Comparison of ENCODE assay signal across 22 mouse cellular contexts in the genomic region with DNA sequence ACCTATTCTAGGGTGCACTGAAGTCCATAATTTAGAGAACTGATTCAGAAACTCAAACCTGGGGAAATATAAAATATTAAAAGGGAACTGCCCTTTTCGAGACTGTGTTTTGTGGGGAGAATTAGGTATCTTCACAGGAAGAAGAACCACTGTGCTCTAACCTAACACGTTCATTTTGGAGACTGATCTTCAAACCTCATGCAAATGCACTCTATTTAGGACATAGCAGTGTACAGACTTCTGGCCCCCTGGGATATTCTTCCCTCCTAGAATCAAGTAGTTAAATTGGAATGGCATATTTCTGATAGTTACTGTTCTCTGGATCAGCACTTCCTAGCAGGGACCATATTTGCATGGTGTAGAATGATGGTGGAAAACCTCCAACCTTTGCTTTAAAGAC.
DNase-seq lines count a peak whose midpoint lies in the region; ATAC-seq and TF ChIP-seq lines count a peak whose summit lies in the region.
"Had no signal": no experiment of that assay in that cellular context is flagged by ENCODE, and none has a peak within 500 bp of the region (broad histone marks: within the 10 kb centered on the region; RNA-seq: fewer than 3 reads in every experiment).

No protein-coding gene starts in this region.

- H3K9ac ChIP-seq in hindbrain, postnatal 0 days (replicated peaks; ENCODE audit: low read length) = no peak overlapping the region
- H3K9ac ChIP-seq: embryonic facial prominence, embryonic 12.5 days; forebrain, embryonic 13.5 days; forebrain, embryonic 15.5 days; forebrain, postnatal 0 days had no signal

- no peaks in the 10 kb centered on the region for H3K27me3 ChIP-seq in splenic B cell, adult 2 months (ENCODE audit: control insufficient read depth, insufficient read depth, low read length, poor library complexity, severe bottlenecking)
- H3K27me3 ChIP-seq in hindbrain, postnatal 0 days (ENCODE audit: insufficient read depth, low read length) = no peaks in the 10 kb centered on the region
- H3K27me3 ChIP-seq: embryonic facial prominence, embryonic 12.5 days; forebrain, embryonic 13.5 days; forebrain, embryonic 15.5 days had no signal

- no peaks in the 10 kb centered on the region for H3K9me3 ChIP-seq in hindbrain, postnatal 0 days (ENCODE audit: low read length)
- H3K9me3 ChIP-seq: embryonic facial prominence, embryonic 10.5 days; embryonic facial prominence, embryonic 12.5 days; forebrain, embryonic 13.5 days; forebrain, embryonic 15.5 days; G1E had no signal

- H3K27ac ChIP-seq in hindbrain, postnatal 0 days = no peak overlapping the region
- H3K27ac ChIP-seq: embryonic facial prominence, embryonic 10.5 days; embryonic facial prominence, embryonic 12.5 days; forebrain, embryonic 13.5 days; forebrain, embryonic 15.5 days had no signal

- H3K4me1 ChIP-seq in hindbrain, postnatal 0 days (ENCODE audit: insufficient read depth, low read length) = no peaks in the 10 kb centered on the region
- H3K4me1 ChIP-seq: embryonic facial prominence, embryonic 10.5 days; embryonic facial prominence, embryonic 12.5 days; forebrain, embryonic 13.5 days; forebrain, embryonic 15.5 days had no signal

- H3K4me2 ChIP-seq in hindbrain, postnatal 0 days (ENCODE audit: low read depth, low read length) = no peak overlapping the region
- H3K4me2 ChIP-seq: embryonic facial prominence, embryonic 12.5 days; forebrain, embryonic 13.5 days; forebrain, embryonic 15.5 days had no signal

- TF ChIP-seq CTCF in hindbrain, postnatal 0 days (IDR thresholded peaks at IDR 0.05; ENCODE audit: low read depth) = no peak

- H3K36me3 ChIP-seq in splenic B cell, adult 2 months (ENCODE audit: control insufficient read depth, insufficient read depth, low read length, poor library complexity, severe bottlenecking) = no peaks in the 10 kb centered on the region
- H3K36me3 ChIP-seq in hindbrain, postnatal 0 days (ENCODE audit: insufficient read depth, low read length) = no peaks in the 10 kb centered on the region
- H3K36me3 ChIP-seq: embryonic facial prominence, embryonic 10.5 days; embryonic facial prominence, embryonic 12.5 days; forebrain, embryonic 15.5 days; G1E had no signal

- WGBS in hindbrain, postnatal 0 days = 70% methylated on average over 2 of the region's 2 CpGs

- no peak overlapping the region for H3K4me3 ChIP-seq in hindbrain, postnatal 0 days (ENCODE audit: low read length)
- H3K4me3 ChIP-seq: embryonic facial prominence, embryonic 10.5 days; embryonic facial prominence, embryonic 12.5 days; forebrain, embryonic 13.5 days; forebrain, embryonic 15.5 days had no signal

- peak; percentile 57 to 69 for DNase-seq in spleen, postnatal 36 days (ENCODE audit: low spot score in 2 of 2)
- no peak for DNase-seq in spleen, adult 18-20 months
- DNase-seq in B cell, adult 2 months = peak; percentile 34 to 36
- DNase-seq in splenic B cell, adult 2 months (ENCODE audit: low read depth, low spot score) = peak; percentile 67
- no peak for DNase-seq in left cerebral cortex, adult 9 months (ENCODE audit: low spot score in 2 of 2)
- no peak for DNase-seq in hindbrain, postnatal 0 days (ENCODE audit: low spot score)
- DNase-seq: adrenal gland, adult 8-10 months; adrenal gland, postnatal 14 days; adrenal gland, postnatal 36 days; cerebellum, adult 11-12 months; cerebellum, adult 2 months; cerebellum, adult 9-10 months; cerebellum, postnatal 10 days; cerebellum, postnatal 25 days; forebrain, postnatal 0 days had no signal

- ATAC-seq in hindbrain, postnatal 0 days = no peak
- ATAC-seq: activated CD4-positive, CD25-positive, alpha-beta regulatory T cell, adult 4 months; forebrain, embryonic 13.5 days; forebrain, embryonic 15.5 days; forebrain, postnatal 0 days; Patski had no signal

Comparison
In these comparisons a context has a peak if more than half of its experiments do, and no peak if none do; other contexts are left out.
1. DNase-seq: peak in spleen, postnatal 36 days (2 of 2), B cell, adult 2 months (2 of 2) and splenic B cell, adult 2 months (single experiment); none in spleen, adult 18-20 months (0 of 2), left cerebral cortex, adult 9 months (0 of 2) and hindbrain, postnatal 0 days (single experiment).